Mouse (Mus musculus): Measurements from ENCODE around the gene Ranbp3. TPM values are rescaled to one million over a fixed set of nuclear protein-coding genes. Genes with fewer than 3 reads are reported as not detected.

Ranbp3 gene
- polyA plus RNA-seq, 1 experiment from 2014 or later: 21.8 TPM

- peak; percentile 98 for DNase-seq
- Histone ChIP-seq H3K27ac (ENCODE audit: low read depth) (peak within 1 kb of the TSS; percentile 83), H3K4me1 (ENCODE audit: insufficient read depth) (peaks cover 19% of the 10 kb centered on the region), H3K9me3 (ENCODE audit: low read length) (no peaks in the 10 kb centered on the region), H3K9ac (replicated peaks) (peak within 1 kb of the TSS; percentile 87), H3K36me3 (replicated peaks; ENCODE audit: insufficient read depth, low read length) (0 out of 2 replicates have a peak, but pooled peaks cover 11% of the 10 kb centered on the region), H3K4me2 (ENCODE audit: low read depth, low read length) (peak within 1 kb of the TSS; percentile 92), H3K4me3 (ENCODE audit: low read depth, low read length) (peak within 1 kb of the TSS; percentile 76), H3K27me3 (ENCODE audit: insufficient read depth, low read length) (no peaks in the 10 kb centered on the region)
- ATAC-seq: peak; percentile 77
- WGBS (ENCODE audit: insufficient replicate concordance): under 1% methylated on average over 59 of the region's 59 CpGs
- TF ChIP-seq EP300 (IDR thresholded peaks at IDR 0.05; ENCODE audit: low read depth) (peak; percentile 78; the same call in 1 of the 2 replicates), CTCF (IDR thresholded peaks at IDR 0.05; ENCODE audit: low read depth) (no peak)
Observed at GRCm38 (mm10) chr17:56717363-56718058, 44.4 kb downstream of the Ranbp3 start, which contains the start of the genes Ndufa11 and Vmac. Gene Ndufa11 (plus strand): TSS chr17:56717767. Gene Vmac (minus strand): TSS chr17:56718022.

GRCm38 (mm10) chr17:56722441-56722840 lies 49.3 kb downstream of the Ranbp3 start:
- Histone ChIP-seq H3K4me1 (ENCODE audit: insufficient read depth) (peaks cover 10% of the 10 kb centered on the region), H3K36me3 (replicated peaks; ENCODE audit: insufficient read depth, low read length) (peaks cover 18% of the 10 kb centered on the region; the same call in 1 of the 2 replicates), H3K4me3 (ENCODE audit: low read depth, low read length) (no peak overlapping the region), H3K27ac (ENCODE audit: low read depth) (no peak overlapping the region), H3K9me3 (ENCODE audit: low read length) (no peaks in the 10 kb centered on the region), H3K4me2 (ENCODE audit: low read depth, low read length) (no peak overlapping the region), H3K27me3 (ENCODE audit: insufficient read depth, low read length) (no peaks in the 10 kb centered on the region), H3K9ac (replicated peaks) (no peak overlapping the region)
- TF ChIP-seq EP300 (IDR thresholded peaks at IDR 0.05; ENCODE audit: low read depth): no peak
- TF ChIP-seq CTCF (IDR thresholded peaks at IDR 0.05; ENCODE audit: low read depth): no peak
- DNase-seq (no peak), ATAC-seq (no peak)
- WGBS (ENCODE audit: insufficient replicate concordance): 82% methylated on average over 5 of the region's 5 CpGs

- H3K27ac ChIP-seq (ENCODE audit: low read depth): no peak overlapping the region
- H3K4me1 ChIP-seq (ENCODE audit: insufficient read depth): peaks cover 7% of the 10 kb centered on the region
- no peak overlapping the region for H3K9ac ChIP-seq (replicated peaks)
- TF ChIP-seq EP300 (IDR thresholded peaks at IDR 0.05; ENCODE audit: low read depth) (no peak), CTCF (IDR thresholded peaks at IDR 0.05; ENCODE audit: low read depth) (peak; percentile 21; the same call in 1 of the 2 replicates)
- H3K4me3 ChIP-seq (ENCODE audit: low read depth, low read length): no peak overlapping the region
- 85% methylated on average over 11 of the region's 11 CpGs for WGBS (ENCODE audit: insufficient replicate concordance)
- peaks cover 18% of the 10 kb centered on the region; the same call in 1 of the 2 replicates for H3K36me3 ChIP-seq (replicated peaks; ENCODE audit: insufficient read depth, low read length)
- ATAC-seq (no peak), DNase-seq (no peak)
- H3K27me3 ChIP-seq (ENCODE audit: insufficient read depth, low read length): peaks cover 5% of the 10 kb centered on the region; the same call in 1 of the 2 replicates
- no peak overlapping the region for H3K4me2 ChIP-seq (ENCODE audit: low read depth, low read length)
- H3K9me3 ChIP-seq (ENCODE audit: low read length): no peaks in the 10 kb centered on the region
Observed at GRCm38 (mm10) chr17:56723419-56724161, 50.5 kb downstream of the Ranbp3 start.

- Histone ChIP-seq H3K27me3 (ENCODE audit: insufficient read depth, low read length) (peaks cover 6% of the 10 kb centered on the region; the same call in 1 of the 2 replicates), H3K9me3 (ENCODE audit: low read length) (no peaks in the 10 kb centered on the region), H3K36me3 (replicated peaks; ENCODE audit: insufficient read depth, low read length) (peaks cover 9% of the 10 kb centered on the region; the same call in 1 of the 2 replicates), H3K27ac (ENCODE audit: low read depth) (no peak overlapping the region), H3K9ac (replicated peaks) (no peak overlapping the region), H3K4me1 (ENCODE audit: insufficient read depth) (peaks cover 3% of the 10 kb centered on the region; the same call in 1 of the 2 replicates), H3K4me3 (ENCODE audit: low read depth, low read length) (no peak overlapping the region), H3K4me2 (ENCODE audit: low read depth, low read length) (no peak overlapping the region)
- TF ChIP-seq CTCF (IDR thresholded peaks at IDR 0.05; ENCODE audit: low read depth): no peak
- no peak for TF ChIP-seq EP300 (IDR thresholded peaks at IDR 0.05; ENCODE audit: low read depth)
- ATAC-seq (no peak), DNase-seq (no peak)
- 25% methylated on average over 7 of the region's 7 CpGs for WGBS (ENCODE audit: insufficient replicate concordance)
Observed at GRCm38 (mm10) chr17:56727029-56727649, 54.0 kb downstream of the Ranbp3 start.

- H3K9me3 ChIP-seq (ENCODE audit: low read length): no peaks in the 10 kb centered on the region
- no peak overlapping the region for H3K4me3 ChIP-seq (ENCODE audit: low read depth, low read length)
- TF ChIP-seq EP300 (IDR thresholded peaks at IDR 0.05; ENCODE audit: low read depth) (no peak), CTCF (IDR thresholded peaks at IDR 0.05; ENCODE audit: low read depth) (no peak)
- peaks cover 6% of the 10 kb centered on the region; the same call in 1 of the 2 replicates for H3K27me3 ChIP-seq (ENCODE audit: insufficient read depth, low read length)
- no peak overlapping the region for H3K4me2 ChIP-seq (ENCODE audit: low read depth, low read length)
- peaks cover 5% of the 10 kb centered on the region; the same call in 1 of the 2 replicates for H3K36me3 ChIP-seq (replicated peaks; ENCODE audit: insufficient read depth, low read length)
- no peak overlapping the region for H3K9ac ChIP-seq (replicated peaks)
- no peak for DNase-seq
- 10% methylated on average over 12 of the region's 12 CpGs for WGBS (ENCODE audit: insufficient replicate concordance)
- H3K4me1 ChIP-seq (ENCODE audit: insufficient read depth): peaks cover 3% of the 10 kb centered on the region; the same call in 1 of the 2 replicates
- no peak overlapping the region for H3K27ac ChIP-seq (ENCODE audit: low read depth)
- ATAC-seq: no peak
Observed at GRCm38 (mm10) chr17:56727659-56728058, 54.6 kb downstream of the Ranbp3 start.

Data from liver, postnatal 0 days (tissue).